Mouse (Mus musculus): Measurements from ENCODE around the gene Mcm2.

The Mcm2 gene

GRCm38 (mm10) chr6:88898534-88899048 lies at the start of gene Mcm2:
Gene Mcm2 (minus strand): TSS chr6:88898780.
- peak; percentile 94 for DNase-seq (ENCODE audit: low spot score)

- DNase-seq (ENCODE audit: low spot score) = no peak
These were observed 49.2 kb upstream of the Mcm2 start for GRCm38 (mm10) chr6:88947771-88948170.

GRCm38 (mm10) chr6:88946442-88946841 lies 47.9 kb upstream of the Mcm2 start:
- no peak for DNase-seq (ENCODE audit: low spot score)

GRCm38 (mm10) chr6:88943666-88944065 lies 45.1 kb upstream of the Mcm2 start:
- DNase-seq (ENCODE audit: low spot score) = no peak

GRCm38 (mm10) chr6:88942595-88942994 lies 44.0 kb upstream of the Mcm2 start:
- DNase-seq (ENCODE audit: low spot score) = no peak

GRCm38 (mm10) chr6:88941628-88942027 lies 43.0 kb upstream of the Mcm2 start:
- no peak for DNase-seq (ENCODE audit: low spot score)

GRCm38 (mm10) chr6:88940090-88940916 lies 41.7 kb upstream of the Mcm2 start:
- no peak for DNase-seq (ENCODE audit: low spot score)

- no peak for DNase-seq (ENCODE audit: low spot score)
These were observed 40.9 kb upstream of the Mcm2 start for GRCm38 (mm10) chr6:88939281-88940089.

GRCm38 (mm10) chr6:88938664-88939055 lies 40.1 kb upstream of the Mcm2 start:
- no peak for DNase-seq (ENCODE audit: low spot score)

- no peak for DNase-seq (ENCODE audit: low spot score)
These were observed 39.5 kb upstream of the Mcm2 start for GRCm38 (mm10) chr6:88937971-88938663.

GRCm38 (mm10) chr6:88937214-88937549 lies 38.6 kb upstream of the Mcm2 start:
- no peak for DNase-seq (ENCODE audit: low spot score)

GRCm38 (mm10) chr6:88936342-88937213 lies 38.0 kb upstream of the Mcm2 start:
- DNase-seq (ENCODE audit: low spot score) = no peak

GRCm38 (mm10) chr6:88935735-88936276 lies 37.2 kb upstream of the Mcm2 start:
- DNase-seq (ENCODE audit: low spot score) = peak; percentile 58

GRCm38 (mm10) chr6:88934816-88935215 lies 36.2 kb upstream of the Mcm2 start:
- DNase-seq (ENCODE audit: low spot score) = peak; percentile 50

GRCm38 (mm10) chr6:88934132-88934531 lies 35.6 kb upstream of the Mcm2 start:
- no peak for DNase-seq (ENCODE audit: low spot score)

- no peak for DNase-seq (ENCODE audit: low spot score)
These were observed 32.9 kb upstream of the Mcm2 start for GRCm38 (mm10) chr6:88931449-88931848.

GRCm38 (mm10) chr6:88930049-88930448 lies 31.5 kb upstream of the Mcm2 start:
- DNase-seq (ENCODE audit: low spot score) = no peak

GRCm38 (mm10) chr6:88929451-88929850 lies 30.9 kb upstream of the Mcm2 start:
- DNase-seq (ENCODE audit: low spot score) = no peak

GRCm38 (mm10) chr6:88928576-88928975 lies 30.0 kb upstream of the Mcm2 start:
- no peak for DNase-seq (ENCODE audit: low spot score)

- no peak for DNase-seq (ENCODE audit: low spot score)
These were observed 29.4 kb upstream of the Mcm2 start for GRCm38 (mm10) chr6:88928026-88928425.

GRCm38 (mm10) chr6:88927595-88927994 lies 29.0 kb upstream of the Mcm2 start:
- peak; percentile 64 for DNase-seq (ENCODE audit: low spot score)

Measured in MN1 (cell line).